Mouse (Mus musculus) G1E (cell line): ENCODE data around the gene Spatc1l. TPM values are rescaled to one million over a fixed set of nuclear protein-coding genes. Genes with fewer than 3 reads are reported as not detected.

Source experiments
- ATAC-seq: 2 replicates; pipeline ENCODE4 v1.8.0; 2016; ENCODE audit warnings: mild to moderate bottlenecking; ENCODE audit not compliant: insufficient number of reproducible peaks, poor library complexity, low FRiP score, severe bottlenecking; ENCODE audit errors: extremely low read depth
- DNase-seq: peaks from one replicate; pipeline ENCODE4 v3.0.0; 2012; ENCODE audit warnings: low spot score
- H3K27me3 ChIP-seq: 2 replicates; pipeline ENCODE4 v1.6.1; 2012; ENCODE audit warnings: mild to moderate bottlenecking, low read length, inconsistent platforms; ENCODE audit not compliant: insufficient read depth
- H3K36me3 ChIP-seq: replicated peaks from 2 replicates; pipeline ENCODE3; 2012; ENCODE audit warnings: mild to moderate bottlenecking, inconsistent platforms
- H3K4me1 ChIP-seq: 2 replicates; pipeline ENCODE4 v1.6.1; 2012; ENCODE audit warnings: low read depth, low read length, inconsistent platforms, mixed read lengths; ENCODE audit not compliant: insufficient read depth
- H3K4me3 ChIP-seq: 2 replicates; pipeline ENCODE4 v1.5.1; 2012; ENCODE audit warnings: low read depth, mild to moderate bottlenecking, inconsistent platforms, low read length, moderate library complexity, mixed read lengths
- H3K9me3 ChIP-seq: replicated peaks from 2 replicates; pipeline ENCODE4 v1.6.1; 2012; ENCODE audit warnings: inconsistent platforms
- CTCF ChIP-seq: IDR thresholded peaks from 2 replicates; pipeline ENCODE4 v1.5.1; 2012; ENCODE audit warnings: low read depth, low read length, inconsistent platforms, mixed read lengths
- GATA1 ChIP-seq: IDR thresholded peaks from 2 replicates; pipeline ENCODE4 v1.6.1; 2012; ENCODE audit warnings: borderline replicate concordance, low read length, inconsistent platforms, mixed read lengths
- GATA2 ChIP-seq: IDR thresholded peaks from 2 replicates; pipeline ENCODE4 v1.6.1; 2012; ENCODE audit warnings: low read depth, low read length, inconsistent platforms, borderline replicate concordance
- POLR2AphosphoS5 ChIP-seq: IDR thresholded peaks from 2 replicates; pipeline ENCODE4 v1.6.1; 2012; ENCODE audit warnings: low read depth, low read length, inconsistent platforms; ENCODE audit not compliant: insufficient replicate concordance
- TAL1 ChIP-seq: conservative IDR thresholded peaks from 2 replicates; pipeline ENCODE4 v1.6.1; 2012; ENCODE audit warnings: low read depth, low read length, inconsistent platforms, mixed read lengths
- polyA plus RNA-seq: library from polyadenylated mRNA; stranded (reverse); fragments of >175 nt; gene quantifications from 2 replicates; pipeline ENCODE4 v1.2.3, GENCODE M21; 2012
- total RNA-seq, 2 experiments: library from RNA; stranded (forward) in 1 of 2; stranded (reverse) in 1 of 2; fragments of 200-1000 nt in 1 of 2; fragments of >200 nt in 1 of 2; fragmentation: Nextera tagmentation in 1 of 2; gene quantifications; 2 replicates each; pipeline ENCODE4 v1.2.3; 2014 to 2017

The Spatc1l gene
- total RNA-seq (2014; fragmentation: Nextera tagmentation) (not detected in 2 replicates), total RNA-seq (2017) (0.11 TPM in 1 of 2 replicates, not detected in the other), polyA plus RNA-seq (not detected in 2 replicates)

GRCm38 (mm10) chr10:76561972-76562371, at the start of gene Spatc1l:
TSS of gene Spatc1l (plus strand) at chr10:76562272.
- H3K9me3 ChIP-seq = no peaks in the 10 kb centered on the region
- DNase-seq (no peak), ATAC-seq (no peak)
- H3K27me3 ChIP-seq = peaks cover 15% of the 10 kb centered on the region; the same call in 1 of the 2 replicates
- TF ChIP-seq CTCF = no peak
- TF ChIP-seq POLR2AphosphoS5 = no peak
- TF ChIP-seq TAL1 = no peak
- TF ChIP-seq GATA1 = no peak
- no peak for TF ChIP-seq GATA2
- H3K4me3 ChIP-seq = no peak within 1 kb of the TSS
- peaks cover 3% of the 10 kb centered on the region for H3K36me3 ChIP-seq
- H3K4me1 ChIP-seq = no peaks in the 10 kb centered on the region

GRCm38 (mm10) chr10:76512965-76513583, 49.0 kb upstream of the Spatc1l start:
- ATAC-seq = peak; percentile 86
- no peaks in the 10 kb centered on the region for H3K9me3 ChIP-seq
- H3K4me1 ChIP-seq = peaks cover 14% of the 10 kb centered on the region
- no peak overlapping the region for H3K4me3 ChIP-seq
- TF ChIP-seq CTCF = peak; percentile 90
- no peak for TF ChIP-seq GATA2
- peaks cover 80% of the 10 kb centered on the region for H3K36me3 ChIP-seq
- H3K27me3 ChIP-seq = no peaks in the 10 kb centered on the region
- DNase-seq = peak; percentile 63

GRCm38 (mm10) chr10:76530922-76531321, 31.1 kb upstream of the Spatc1l start:
- peak; percentile 9 for DNase-seq
- TF ChIP-seq POLR2AphosphoS5 = no peak
- no peak for TF ChIP-seq TAL1
- TF ChIP-seq CTCF = no peak
- TF ChIP-seq GATA2 = no peak
- TF ChIP-seq GATA1 = no peak
- Histone ChIP-seq H3K4me3 (peak overlapping the region; percentile 95), H3K27me3 (peaks cover 8% of the 10 kb centered on the region), H3K4me1 (peaks cover 46% of the 10 kb centered on the region), H3K9me3 (no peaks in the 10 kb centered on the region), H3K36me3 (peaks cover 36% of the 10 kb centered on the region)
- ATAC-seq = no peak

GRCm38 (mm10) chr10:76531375-76531774, 30.7 kb upstream of the Spatc1l start, which contains the start of gene Lss:
TSS of gene Lss (plus strand) at chr10:76531588.
- DNase-seq (peak; percentile 97), ATAC-seq (peak; percentile 98)
- H3K4me3 ChIP-seq = peak within 1 kb of the TSS; percentile 95
- peaks cover 40% of the 10 kb centered on the region for H3K36me3 ChIP-seq
- peaks cover 49% of the 10 kb centered on the region for H3K4me1 ChIP-seq
- TF ChIP-seq GATA1 (no peak), CTCF (no peak), TAL1 (no peak), POLR2AphosphoS5 (no peak), GATA2 (no peak)
- H3K27me3 ChIP-seq = peaks cover 8% of the 10 kb centered on the region
- H3K9me3 ChIP-seq = no peaks in the 10 kb centered on the region

- no peak for ATAC-seq
Observed at GRCm38 (mm10) chr10:76531828-76532227, 30.2 kb upstream of the Spatc1l start.

GRCm38 (mm10) chr10:76535526-76535925, 26.5 kb upstream of the Spatc1l start:
- Histone ChIP-seq H3K4me3 (no peak overlapping the region), H3K9me3 (no peaks in the 10 kb centered on the region), H3K27me3 (no peaks in the 10 kb centered on the region), H3K4me1 (peaks cover 54% of the 10 kb centered on the region), H3K36me3 (peaks cover 81% of the 10 kb centered on the region)
- ATAC-seq = no peak
- DNase-seq = no peak
- TF ChIP-seq TAL1 (no peak), GATA1 (no peak), CTCF (no peak), POLR2AphosphoS5 (no peak), GATA2 (no peak)

More at GRCm38 (mm10) chr10:76531828-76532227, 30.2 kb upstream of the Spatc1l start:
- Histone ChIP-seq H3K36me3 (peaks cover 45% of the 10 kb centered on the region), H3K27me3 (peaks cover 8% of the 10 kb centered on the region), H3K4me3 (peak overlapping the region; percentile 95), H3K9me3 (no peaks in the 10 kb centered on the region), H3K4me1 (peaks cover 49% of the 10 kb centered on the region)
- DNase-seq = no peak
- TF ChIP-seq GATA2 = no peak
- no peak for TF ChIP-seq POLR2AphosphoS5
- TF ChIP-seq TAL1 = no peak
- TF ChIP-seq CTCF = no peak
- TF ChIP-seq GATA1 = no peak
